Mouse (Mus musculus) intestine, postnatal 0 days (tissue): ENCODE measurements at regions not wholly inside any gene's neighbourhood (a gene's known extent, or its start where the extent isn't known, plus 50 kb on each side); places are given as distances from the start of the nearest gene placed in this dataset.
A peak's percentile ranks its signal among the peaks of the same experiment; 100 is the strongest.

Source experiments
- ATAC-seq: fragments of 200-750 bp; cut with Nextera tagmentation; 2 replicates; pipeline ENCODE4 v1.8.0; 2017; ENCODE audit warnings: mild to moderate bottlenecking, moderate TSS enrichment, moderate library complexity
- H3K27ac ChIP-seq: fragments of 300-500 bp; sonication (generic); 2 replicates; pipeline ENCODE4 v1.5.1; 2014; ENCODE audit warnings: mild to moderate bottlenecking, low read depth, low read length, moderate library complexity
- H3K27me3 ChIP-seq: fragments of 300-500 bp; sonication (generic); replicated peaks from 2 replicates; pipeline ENCODE4 v1.6.1; 2014; ENCODE audit warnings: low read length, mixed read lengths; ENCODE audit not compliant: control insufficient read depth, insufficient read depth
- H3K36me3 ChIP-seq: fragments of 300-500 bp; sonication (generic); 2 replicates; pipeline ENCODE4 v1.6.1; 2014; ENCODE audit warnings: mild to moderate bottlenecking, moderate library complexity; ENCODE audit not compliant: control insufficient read depth, insufficient read depth
- H3K4me1 ChIP-seq: fragments of 300-500 bp; sonication (generic); replicated peaks from 2 replicates; pipeline ENCODE4 v1.6.1; 2014; ENCODE audit warnings: antibody characterized with exemption, low read length, mixed read lengths; ENCODE audit not compliant: control insufficient read depth, insufficient read depth
- H3K4me2 ChIP-seq: fragments of 300-500 bp; sonication (generic); replicated peaks from 2 replicates; pipeline ENCODE4 v1.6.1; 2014; ENCODE audit warnings: low read depth, mild to moderate bottlenecking, moderate library complexity
- H3K4me3 ChIP-seq: fragments of 300-500 bp; sonication (generic); 2 replicates; pipeline ENCODE4 v1.5.1; 2014; ENCODE audit warnings: low read depth, low read length
- H3K9ac ChIP-seq: fragments of 300-500 bp; sonication (generic); 2 replicates; pipeline ENCODE4 v1.6.1; 2014; ENCODE audit warnings: mild to moderate bottlenecking, low read depth, low read length
- H3K9me3 ChIP-seq: fragments of 300-500 bp; sonication (generic); 2 replicates; pipeline ENCODE4 v1.6.1; 2016; ENCODE audit warnings: mixed run types; ENCODE audit not compliant: control insufficient read depth
- CTCF ChIP-seq: sonication (generic); IDR thresholded peaks from 2 replicates; pipeline ENCODE4 v1.5.1; 2016; ENCODE audit warnings: low read depth, mild to moderate bottlenecking, control low read depth, antibody characterized with exemption, moderate library complexity
- WGBS: fragments of 180-500 bp; shearing (Covaris S2); extraction: QIAGEN DNeasy Blood & Tissue Kit; methylation state at CpG from one replicate; pipeline ENCODE4 v1.1.7; 2014; 5-methylcytosine and 5-hydroxymethylcytosine counted together

GRCm38 (mm10) chr1:77628861-77629260, 114.0 kb upstream of the Epha4 start:
- TF ChIP-seq CTCF, result no peak
- Histone ChIP-seq H3K9me3 (no peaks in the 10 kb centered on the region), H3K27ac (no peak overlapping the region), H3K4me2 (no peak overlapping the region), H3K36me3 (no peaks in the 10 kb centered on the region), H3K9ac (no peak overlapping the region), H3K27me3 (no peaks in the 10 kb centered on the region), H3K4me3 (no peak overlapping the region), H3K4me1 (no peaks in the 10 kb centered on the region)
- 75% methylated on average over 4 of the region's 4 CpGs for WGBS
- no peak for ATAC-seq

DNA sequence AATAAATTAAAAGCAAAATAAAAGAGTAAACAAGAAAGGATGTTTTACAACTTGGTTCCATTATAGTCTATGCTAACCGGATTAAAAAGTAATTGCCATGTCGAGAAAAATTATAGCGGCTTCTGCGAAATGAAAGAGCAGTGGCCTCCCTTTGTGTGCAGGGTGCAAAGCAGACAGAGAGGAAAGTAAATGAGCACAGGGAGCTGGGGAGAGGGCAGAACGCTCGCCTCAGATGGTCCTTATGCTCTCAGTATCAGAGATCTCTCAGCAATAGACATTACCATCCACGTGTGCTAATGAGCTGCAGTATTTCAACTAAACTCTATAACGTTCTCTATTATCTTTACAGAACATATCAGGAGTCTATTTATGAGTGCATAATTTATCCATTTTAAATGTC, 102.6 kb upstream of the Epha4 start:
- no peak overlapping the region for H3K27ac ChIP-seq
- no peaks in the 10 kb centered on the region for H3K4me1 ChIP-seq
- H3K36me3 ChIP-seq, result no peaks in the 10 kb centered on the region
- H3K9ac ChIP-seq, result no peak overlapping the region
- no peaks in the 10 kb centered on the region for H3K9me3 ChIP-seq
- 81% methylated on average over 8 of the region's 8 CpGs for WGBS
- H3K4me3 ChIP-seq, result no peak overlapping the region
- H3K4me2 ChIP-seq, result no peak overlapping the region
- H3K27me3 ChIP-seq, result no peaks in the 10 kb centered on the region
- ATAC-seq, result no peak
- TF ChIP-seq CTCF, result no peak

GRCm38 (mm10) chr1:77600509-77600908, 85.6 kb upstream of the Epha4 start:
- 56% methylated on average over 5 of the region's 5 CpGs for whole genome bisulfite sequencing
- ATAC-seq, result no peak
- no peaks in the 10 kb centered on the region for H3K27me3 ChIP-seq

DNA sequence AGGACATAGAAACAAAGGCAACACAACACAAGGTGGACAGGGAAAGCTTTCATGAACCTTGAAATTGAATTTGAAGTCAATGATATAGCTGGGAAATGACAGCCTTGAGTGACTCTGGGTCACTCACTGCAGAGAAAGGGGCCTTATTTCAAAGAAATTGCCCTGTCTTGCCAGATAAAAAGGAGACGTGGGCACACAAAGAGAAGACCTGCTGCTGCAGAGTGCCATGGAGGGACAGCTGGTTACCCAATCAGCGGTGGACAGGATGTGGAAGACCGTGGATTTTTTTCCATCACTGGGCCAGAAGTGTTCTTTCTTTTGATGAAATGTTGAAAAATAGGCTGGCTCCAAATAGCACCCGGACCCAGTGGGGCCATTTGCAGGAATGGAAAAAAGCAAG, 77.8 kb upstream of the Epha4 start:
- Histone ChIP-seq H3K4me2 (no peak overlapping the region), H3K9ac (no peak overlapping the region), H3K27me3 (no peaks in the 10 kb centered on the region), H3K36me3 (no peaks in the 10 kb centered on the region), H3K27ac (no peak overlapping the region), H3K4me3 (no peak overlapping the region), H3K9me3 (no peaks in the 10 kb centered on the region), H3K4me1 (no peaks in the 10 kb centered on the region)
- WGBS, result 90% methylated on average over 4 of the region's 4 CpGs
- ATAC-seq, result no peak
- TF ChIP-seq CTCF, result no peak

More at GRCm38 (mm10) chr1:77600509-77600908, 85.6 kb upstream of the Epha4 start:
- Histone ChIP-seq H3K4me3 (no peak overlapping the region), H3K4me1 (no peaks in the 10 kb centered on the region), H3K9me3 (no peaks in the 10 kb centered on the region), H3K4me2 (no peak overlapping the region), H3K9ac (no peak overlapping the region), H3K27ac (no peak overlapping the region), H3K36me3 (no peaks in the 10 kb centered on the region)
- no peak for TF ChIP-seq CTCF

DNA sequence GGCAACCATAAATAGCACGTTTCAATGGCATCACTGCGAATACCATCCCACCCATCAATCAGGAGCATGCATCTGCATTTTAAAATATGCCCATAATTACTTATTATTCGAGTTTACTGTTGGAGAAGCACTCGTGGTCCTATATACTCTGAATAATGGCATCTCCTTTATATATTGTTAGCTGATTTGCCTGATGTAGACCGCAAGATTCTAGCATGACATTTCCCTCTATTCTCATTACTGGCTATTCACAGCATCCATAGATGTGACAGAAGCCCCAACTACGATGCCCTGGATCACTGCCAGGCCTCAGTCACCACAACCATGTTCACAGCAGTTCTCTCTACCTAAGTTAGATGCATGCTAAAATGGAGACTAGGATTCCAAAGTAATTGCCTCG, 77.4 kb upstream of the Epha4 start:
- H3K4me3 ChIP-seq, result no peak overlapping the region
- no peaks in the 10 kb centered on the region for H3K27me3 ChIP-seq
- no peak overlapping the region for H3K9ac ChIP-seq
- no peak for ATAC-seq
- H3K27ac ChIP-seq, result no peak overlapping the region
- H3K9me3 ChIP-seq, result no peaks in the 10 kb centered on the region
- H3K36me3 ChIP-seq, result no peaks in the 10 kb centered on the region
- H3K4me1 ChIP-seq, result no peaks in the 10 kb centered on the region
- 83% methylated on average over 7 of the region's 7 CpGs for WGBS
- no peak overlapping the region for H3K4me2 ChIP-seq
- no peak for TF ChIP-seq CTCF

DNA sequence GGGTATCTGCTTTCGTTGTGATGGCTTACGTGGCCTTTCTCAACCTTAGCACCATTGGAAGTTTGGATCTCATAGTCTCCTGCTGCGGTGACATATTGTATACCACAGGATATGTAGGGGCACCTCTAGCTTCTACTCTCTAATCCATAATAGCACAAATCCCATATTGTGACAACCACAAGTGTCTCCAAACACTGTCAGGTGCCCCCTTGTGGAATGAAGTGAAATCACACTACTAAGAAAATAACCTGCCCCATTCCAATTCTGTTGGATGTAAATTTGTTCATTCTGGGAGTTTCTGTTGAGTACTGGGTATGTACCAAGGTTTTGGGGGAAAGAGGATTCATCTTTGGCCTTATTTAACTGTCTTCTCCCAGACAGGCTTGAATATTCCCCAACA, 74.5 kb upstream of the Epha4 start:
- no peak overlapping the region for H3K4me3 ChIP-seq
- no peaks in the 10 kb centered on the region for H3K4me1 ChIP-seq
- H3K9ac ChIP-seq, result no peak overlapping the region
- WGBS, result 91% methylated on average over 3 of the region's 3 CpGs
- no peak for ATAC-seq
- H3K4me2 ChIP-seq, result no peak overlapping the region
- no peaks in the 10 kb centered on the region for H3K27me3 ChIP-seq
- no peaks in the 10 kb centered on the region for H3K9me3 ChIP-seq
- peak; percentile 55 for TF ChIP-seq CTCF
- H3K36me3 ChIP-seq, result no peaks in the 10 kb centered on the region
- H3K27ac ChIP-seq, result no peak overlapping the region

GRCm38 (mm10) chr1:77585520-77585919, 70.6 kb upstream of the Epha4 start:
- H3K4me2 ChIP-seq, result no peak overlapping the region
- no peak overlapping the region for H3K9ac ChIP-seq
- no peaks in the 10 kb centered on the region for H3K27me3 ChIP-seq
- H3K9me3 ChIP-seq, result no peaks in the 10 kb centered on the region
- ATAC-seq, result no peak
- no peak for TF ChIP-seq CTCF
- no peak overlapping the region for H3K27ac ChIP-seq
- H3K4me1 ChIP-seq, result no peaks in the 10 kb centered on the region
- H3K4me3 ChIP-seq, result no peak overlapping the region
- WGBS, result 54% methylated on average over 3 of the region's 3 CpGs
- no peaks in the 10 kb centered on the region for H3K36me3 ChIP-seq
